30 mouse cellular contexts compared by ENCODE assay signal in genomic region chr13:22189313-22189712, GRCm38 (mm10). TPM values are rescaled to one million over a fixed set of nuclear protein-coding genes. Genes with fewer than 3 reads are reported as not detected.
"Had no signal": no experiment of that assay in that cellular context is flagged by ENCODE, and none has a peak within 500 bp of the region (broad histone marks: within the 10 kb centered on the region; RNA-seq: fewer than 3 reads in every experiment).

No protein-coding gene starts in this region.

- DNase-seq: kidney, adult 2 months; kidney, postnatal 25 days; layer of hippocampus, adult 9-11 months; liver, embryonic 13.5 days; lung, adult 18-20 months; lung, postnatal 14 days; right cerebral cortex, adult 18-20 months; right cerebral cortex, postnatal 14 days; right cerebral cortex, postnatal 4 days; thymus, adult 2 months; thymus, postnatal 14 days; thymus, postnatal 4 days had no signal

- H3K27ac ChIP-seq: kidney, postnatal 0 days; layer of hippocampus, adult 2 months; limb, embryonic 10.5 days; limb, embryonic 13.5 days; liver, embryonic 13.5 days; macrophage; midbrain, embryonic 12.5 days; midbrain, embryonic 15.5 days; neural tube, embryonic 12.5 days; neural tube, embryonic 15.5 days had no signal

- ATAC-seq: midbrain, embryonic 15.5 days had no signal

- H3K4me1 ChIP-seq: limb, embryonic 10.5 days; limb, embryonic 13.5 days; liver, embryonic 13.5 days; midbrain, embryonic 12.5 days; midbrain, embryonic 15.5 days; neural tube, embryonic 12.5 days; neural tube, embryonic 15.5 days had no signal

- H3K27me3 ChIP-seq: limb, embryonic 13.5 days; liver, embryonic 13.5 days; midbrain, embryonic 12.5 days; midbrain, embryonic 15.5 days; neural tube, embryonic 12.5 days; neural tube, embryonic 15.5 days had no signal

- H3K9me3 ChIP-seq: limb, embryonic 10.5 days; limb, embryonic 13.5 days; liver, embryonic 13.5 days; midbrain, embryonic 12.5 days; midbrain, embryonic 15.5 days; neural tube, embryonic 12.5 days; neural tube, embryonic 15.5 days had no signal

- H3K4me2 ChIP-seq: limb, embryonic 13.5 days; liver, embryonic 13.5 days; midbrain, embryonic 12.5 days; midbrain, embryonic 15.5 days; neural tube, embryonic 12.5 days; neural tube, embryonic 15.5 days had no signal

- H3K4me3 ChIP-seq: layer of hippocampus, adult 2 months; limb, embryonic 10.5 days; limb, embryonic 13.5 days; liver, embryonic 13.5 days; midbrain, embryonic 12.5 days; midbrain, embryonic 15.5 days; neural tube, embryonic 12.5 days; neural tube, embryonic 15.5 days had no signal

- H3K36me3 ChIP-seq: limb, embryonic 10.5 days; limb, embryonic 13.5 days; liver, embryonic 13.5 days; midbrain, embryonic 12.5 days; midbrain, embryonic 15.5 days; neural tube, embryonic 12.5 days; neural tube, embryonic 15.5 days had no signal

- H3K9ac ChIP-seq: limb, embryonic 13.5 days; liver, embryonic 13.5 days; midbrain, embryonic 12.5 days; midbrain, embryonic 15.5 days; neural tube, embryonic 12.5 days; neural tube, embryonic 15.5 days had no signal

RNA-seq across cellular contexts. Expression of gene Vmn1r192, which starts 1.6 kb away (rescaled TPM):
- total RNA-seq: layer of hippocampus, adult 2 months; layer of hippocampus, postnatal 25 days; left cerebral cortex, adult 18-20 months; left cerebral cortex, postnatal 25 days had no signal
- polyA plus RNA-seq: intestine, embryonic 14.5 days; kidney, adult 2 months; kidney, embryonic 14.5 days; kidney, postnatal 0 days; large intestine, adult 2 months; limb, embryonic 10.5 days; limb, embryonic 13.5 days; liver, embryonic 13.5 days; lung, embryonic 16.5 days; macrophage; midbrain, embryonic 12.5 days; midbrain, embryonic 15.5 days; neural tube, embryonic 12.5 days; neural tube, embryonic 15.5 days; stomach, embryonic 14.5 days; thymus, adult 2 months had no signal

RNA-seq across cellular contexts. Expression of gene Vmn1r191, which starts 5.5 kb away (rescaled TPM):
- total RNA-seq: layer of hippocampus, adult 2 months; layer of hippocampus, postnatal 25 days; left cerebral cortex, adult 18-20 months; left cerebral cortex, postnatal 25 days; megakaryocyte, adult 5-6 weeks had no signal
- polyA plus RNA-seq: intestine, embryonic 14.5 days; kidney, adult 2 months; kidney, embryonic 14.5 days; kidney, postnatal 0 days; large intestine, adult 2 months; limb, embryonic 10.5 days; limb, embryonic 13.5 days; liver, embryonic 13.5 days; lung, embryonic 16.5 days; macrophage; midbrain, embryonic 12.5 days; midbrain, embryonic 15.5 days; neural tube, embryonic 12.5 days; neural tube, embryonic 15.5 days; stomach, embryonic 14.5 days; thymus, adult 2 months had no signal

RNA-seq across cellular contexts. Expression of gene Vmn1r193, which starts 33.6 kb away (rescaled TPM):
- total RNA-seq: layer of hippocampus, adult 2 months; layer of hippocampus, postnatal 25 days; left cerebral cortex, adult 18-20 months; left cerebral cortex, postnatal 25 days; megakaryocyte, adult 5-6 weeks had no signal
- polyA plus RNA-seq: intestine, embryonic 14.5 days; kidney, adult 2 months; kidney, embryonic 14.5 days; kidney, postnatal 0 days; large intestine, adult 2 months; limb, embryonic 10.5 days; limb, embryonic 13.5 days; liver, embryonic 13.5 days; lung, embryonic 16.5 days; macrophage; midbrain, embryonic 12.5 days; midbrain, embryonic 15.5 days; neural tube, embryonic 12.5 days; neural tube, embryonic 15.5 days; stomach, embryonic 14.5 days; thymus, adult 2 months had no signal

RNA-seq across cellular contexts. Expression of gene Vmn1r194, which starts 54.7 kb away (rescaled TPM):
- total RNA-seq: layer of hippocampus, adult 2 months; layer of hippocampus, postnatal 25 days; left cerebral cortex, adult 18-20 months; left cerebral cortex, postnatal 25 days; megakaryocyte, adult 5-6 weeks had no signal
- polyA plus RNA-seq: intestine, embryonic 14.5 days; kidney, adult 2 months; kidney, embryonic 14.5 days; kidney, postnatal 0 days; large intestine, adult 2 months; limb, embryonic 10.5 days; limb, embryonic 13.5 days; liver, embryonic 13.5 days; lung, embryonic 16.5 days; macrophage; midbrain, embryonic 12.5 days; midbrain, embryonic 15.5 days; neural tube, embryonic 12.5 days; neural tube, embryonic 15.5 days; stomach, embryonic 14.5 days; thymus, adult 2 months had no signal
